Mouse (Mus musculus) bone marrow, adult 2 months (tissue): ENCODE results near the gene Epb41l1.

ENCODE experiments used
- CTCF ChIP-seq: fragments of 200-500 bp; IDR thresholded peaks from 2 replicates; pipeline ENCODE4 v1.5.1; 2011; ENCODE audit warnings: low read length, control low read depth; ENCODE audit not compliant: control insufficient read depth, insufficient read depth
- POLR2A ChIP-seq: fragments of 200-500 bp; IDR thresholded peaks from 2 replicates; pipeline ENCODE4 v1.6.1; 2011; ENCODE audit warnings: low read depth, mild to moderate bottlenecking, control low read depth, low read length, borderline replicate concordance; ENCODE audit not compliant: control insufficient read depth

GRCm38 (mm10) chr2:156496816-156497566, 76.3 kb downstream of the Epb41l1 start:
- TF ChIP-seq POLR2A (no peak), CTCF (no peak)
